Mouse (Mus musculus): ENCODE data around the gene Htt.
A peak's percentile ranks its signal among the peaks of the same experiment; 100 is the strongest.

Htt gene

DNA sequence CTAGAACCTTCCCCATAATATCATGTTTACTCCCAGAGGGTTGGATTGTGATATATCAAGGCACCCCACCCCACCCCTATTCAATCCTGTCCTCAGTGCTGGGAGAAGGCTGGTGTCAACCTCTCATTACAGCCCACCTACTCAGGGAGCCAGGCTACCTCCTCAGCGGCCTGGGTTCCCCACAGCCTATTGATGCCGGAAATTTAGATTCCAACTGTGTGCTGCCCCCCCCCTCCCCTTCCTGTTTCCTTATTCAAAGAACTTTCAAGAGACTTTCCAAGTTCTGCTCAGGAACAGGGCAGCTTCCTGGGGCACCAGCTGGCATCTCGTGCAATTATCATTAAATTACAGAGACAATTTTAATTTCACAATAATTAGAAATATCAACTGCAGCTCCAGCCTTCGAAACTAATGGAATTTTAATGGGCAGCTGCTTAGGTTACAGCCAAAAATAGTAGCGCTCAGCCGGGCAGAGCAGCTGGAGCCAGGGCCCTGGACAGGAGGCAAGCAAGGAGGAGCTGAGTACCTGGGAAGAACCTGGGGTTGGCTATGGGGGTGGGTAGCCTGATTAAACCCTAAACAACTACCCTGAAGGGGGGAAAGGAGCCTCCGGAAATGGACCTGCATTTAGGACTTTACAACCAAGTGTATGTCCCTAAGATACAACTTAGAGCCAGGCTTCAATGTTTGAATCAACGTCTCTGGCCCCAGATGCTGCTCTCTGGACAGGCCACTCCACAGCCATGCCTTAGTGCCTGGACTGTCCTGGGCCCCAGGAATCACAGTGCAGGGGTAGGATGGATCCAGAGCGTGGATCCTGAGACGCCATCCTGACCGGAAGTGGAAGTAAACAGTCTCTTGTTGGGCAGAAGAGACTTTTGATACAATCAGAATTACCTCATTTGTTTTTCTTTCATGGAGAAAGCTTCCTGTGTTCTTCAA lies 170.2 kb downstream of the Htt start:
- DNase-seq, result no peak

- no peak for DNase-seq
Measured at GRCm38 (mm10) chr5:34932458-34932806, 170.9 kb downstream of the Htt start.

DNA sequence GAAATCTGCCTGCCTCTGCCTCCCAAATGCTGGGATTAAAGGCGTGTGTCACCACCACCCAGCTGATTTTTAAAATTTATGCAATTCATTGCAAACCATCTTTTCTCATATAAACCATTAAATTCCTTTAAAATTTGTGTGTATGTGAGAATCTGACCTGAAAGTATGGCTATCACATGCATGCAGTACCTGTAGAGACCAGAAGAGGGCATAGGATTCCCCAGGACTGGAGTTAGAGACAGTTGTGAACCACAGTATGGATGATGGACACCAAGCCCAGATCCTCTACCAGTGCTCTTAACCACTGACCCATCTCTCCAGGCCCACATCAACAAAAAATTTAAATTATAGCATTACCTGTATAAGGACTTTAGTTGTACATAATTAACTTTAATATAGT lies 171.9 kb downstream of the Htt start:
- peak; percentile 35 for DNase-seq

- DNase-seq, result no peak
Measured at GRCm38 (mm10) chr5:34941710-34942470, 180.3 kb downstream of the Htt start.

DNA sequence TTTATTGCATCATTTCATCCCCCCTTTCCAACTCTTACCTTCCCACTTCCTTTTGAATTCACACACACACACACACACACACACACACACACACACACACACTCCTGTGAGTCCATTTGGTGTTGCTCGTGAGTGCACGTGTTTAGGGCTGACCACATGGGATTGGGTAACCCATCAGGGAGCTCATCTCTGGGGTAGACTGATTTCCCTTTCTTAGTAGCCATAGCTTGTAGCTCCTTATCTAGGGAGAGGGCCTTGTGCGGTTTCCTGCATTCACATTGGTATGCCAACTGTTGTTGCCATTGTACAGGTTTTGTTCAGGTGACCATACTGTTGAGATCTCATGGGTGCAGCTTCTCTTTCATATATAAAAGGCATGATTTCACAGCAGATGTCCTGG lies 181.9 kb downstream of the Htt start:
- DNase-seq, result no peak

- DNase-seq, result peak; percentile 91
Measured at GRCm38 (mm10) chr5:34948861-34949760, 187.6 kb downstream of the Htt start, which contains the start of gene Rgs12. Gene Rgs12, plus strand, starts transcription at chr5:34949445.

DNA sequence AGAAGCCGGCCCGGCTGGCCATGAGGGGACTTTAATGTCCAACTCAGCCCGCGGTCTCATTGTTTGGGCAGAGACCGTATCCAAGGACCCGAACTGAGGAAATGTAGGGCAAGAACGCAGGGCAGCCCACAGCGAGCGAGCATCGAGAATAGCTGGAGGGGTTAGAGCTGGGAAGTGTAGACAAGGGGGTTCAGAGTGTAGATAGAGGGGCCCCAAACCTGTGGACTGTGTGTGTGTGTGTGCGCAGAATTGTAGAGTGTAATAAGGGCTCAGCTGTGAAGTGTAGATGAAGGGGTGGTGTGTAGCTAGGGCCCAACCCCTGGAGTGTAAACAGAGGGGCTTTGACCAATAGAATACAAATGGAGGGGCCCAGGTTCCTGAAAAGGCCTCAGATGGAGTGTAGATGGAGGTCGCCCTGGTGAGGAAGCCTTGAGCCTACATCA lies 188.2 kb downstream of the Htt start:
- no peak for DNase-seq

DNA sequence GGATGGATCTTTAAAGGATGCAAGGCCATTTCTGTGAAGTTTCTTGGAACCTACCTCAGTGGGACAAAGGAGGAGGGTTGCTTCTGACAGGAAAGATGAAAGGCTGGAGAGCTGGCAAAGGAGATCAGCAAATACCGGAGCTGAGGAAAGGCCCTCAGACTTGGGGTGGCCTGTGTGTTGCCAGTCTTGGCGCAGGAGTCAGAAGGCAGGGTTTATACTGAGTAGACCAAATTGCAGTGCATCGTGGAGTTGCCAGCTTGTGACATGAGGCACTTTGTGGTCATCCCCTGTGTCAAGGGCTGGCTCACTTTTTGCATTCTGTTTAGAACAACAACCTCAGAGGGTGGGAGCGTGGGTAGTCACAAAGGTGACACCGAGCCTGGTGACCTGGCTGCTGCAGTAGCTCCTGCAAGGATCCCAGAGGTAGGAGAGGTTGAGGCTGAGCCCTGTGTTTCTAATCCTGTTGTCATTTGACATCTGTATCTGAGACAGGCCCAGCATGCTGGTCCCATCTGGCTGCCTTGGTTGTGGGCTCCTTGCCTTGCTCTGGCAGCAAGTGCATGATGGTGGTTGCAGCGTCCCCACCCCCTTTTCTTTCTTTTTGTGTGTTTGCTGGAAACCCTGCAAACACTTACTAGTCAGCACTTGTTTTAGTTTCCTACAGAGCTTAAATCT lies 189.1 kb downstream of the Htt start:
- peak; percentile 33 for DNase-seq

- no peak for DNase-seq
Measured at GRCm38 (mm10) chr5:34951161-34951834, 189.8 kb downstream of the Htt start.

DNA sequence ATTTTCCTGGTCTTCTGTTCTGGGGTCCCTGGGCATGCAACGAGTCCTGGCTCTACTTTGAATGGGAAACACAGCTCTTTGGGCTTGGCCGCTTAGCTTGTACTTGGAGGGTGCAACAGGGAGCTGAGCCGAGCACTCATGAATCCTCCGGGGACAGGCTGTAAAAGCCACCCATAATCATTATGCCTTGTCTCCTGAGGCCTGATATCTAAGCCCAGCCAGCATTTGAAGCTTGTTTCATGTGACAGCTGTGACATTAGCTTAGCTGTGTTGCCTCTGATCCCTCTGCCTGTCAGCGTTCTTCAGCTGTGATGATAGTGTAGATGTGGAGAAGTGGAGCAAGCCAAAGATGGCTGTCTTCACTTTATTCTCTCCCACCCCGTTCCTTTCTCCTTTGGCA lies 193.0 kb downstream of the Htt start:
- no peak for DNase-seq

DNA sequence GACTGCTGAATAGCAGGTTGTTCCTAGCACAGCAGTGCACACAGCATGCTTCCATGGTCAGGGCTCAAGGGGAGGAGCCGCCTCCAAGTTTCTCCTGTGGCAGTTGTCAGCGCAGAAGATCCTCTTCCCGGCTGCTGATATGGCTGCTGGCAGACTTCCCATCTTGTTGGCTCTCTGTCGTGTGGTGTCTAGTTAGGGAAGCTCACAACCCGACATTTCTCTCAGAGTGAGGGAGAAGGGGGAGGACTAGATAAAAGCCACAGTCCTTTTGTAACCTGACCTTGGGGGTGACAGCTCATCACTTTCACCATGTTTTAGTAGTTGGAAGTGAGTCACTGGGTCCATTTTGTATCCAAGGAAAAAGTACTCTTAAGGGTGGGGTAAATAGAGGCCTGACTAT lies 194.1 kb downstream of the Htt start:
- no peak for DNase-seq

DNA sequence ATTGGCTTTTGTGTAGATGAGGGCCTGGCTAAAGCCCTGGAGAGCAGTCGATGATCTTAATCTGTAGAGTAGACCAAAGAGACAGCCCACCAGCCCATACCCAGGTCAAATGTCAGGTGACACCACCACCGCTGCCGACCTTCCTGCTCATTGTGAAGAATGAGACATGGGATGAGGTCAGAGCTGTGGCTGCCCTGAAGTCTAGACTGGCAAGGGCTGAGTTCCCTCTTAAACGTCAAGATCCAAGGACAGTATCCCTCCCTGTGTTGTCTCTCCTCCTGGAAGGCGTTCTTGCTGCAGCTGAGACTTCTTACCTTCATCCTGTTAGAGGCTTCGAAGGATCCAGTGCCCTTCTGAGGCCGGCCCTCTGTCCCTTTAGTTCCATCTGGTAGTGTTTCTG lies 194.6 kb downstream of the Htt start:
- no peak for DNase-seq

- no peak for DNase-seq
Measured at GRCm38 (mm10) chr5:34957015-34957414, 195.5 kb downstream of the Htt start.

GRCm38 (mm10) chr5:34960021-34960420 lies 198.5 kb downstream of the Htt start:
- DNase-seq, result no peak

All from thymus, postnatal 14 days (tissue).